Mouse (Mus musculus): Measurements from ENCODE around the gene Ptgir.

The Ptgir gene

DNA sequence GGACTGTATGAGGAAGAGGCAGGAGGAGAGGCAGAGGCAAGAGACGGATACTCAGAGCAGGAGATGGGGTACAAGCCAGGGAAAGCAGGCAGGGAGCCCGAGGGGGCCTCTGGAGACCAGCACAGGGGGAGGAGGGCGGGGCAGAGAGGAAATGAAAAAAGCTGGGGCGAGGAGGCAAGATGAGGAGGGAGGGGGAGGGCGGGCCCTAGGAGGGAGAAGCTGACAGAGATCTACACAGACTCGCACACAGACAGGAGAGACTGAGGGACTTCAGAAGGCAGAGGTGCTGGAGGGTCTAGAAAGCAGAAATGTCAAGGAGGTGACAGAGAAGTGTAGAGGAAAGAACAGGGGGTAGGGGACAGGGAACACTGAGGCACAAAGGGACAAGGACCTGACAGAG lies at the start of gene Ptgir:
TSS of gene Ptgir (plus strand) at position 210 of the 400 bp plus-strand sequence.
- DNase-seq (ENCODE audit: extremely low read depth, low read depth, low spot score), result no peak

DNA sequence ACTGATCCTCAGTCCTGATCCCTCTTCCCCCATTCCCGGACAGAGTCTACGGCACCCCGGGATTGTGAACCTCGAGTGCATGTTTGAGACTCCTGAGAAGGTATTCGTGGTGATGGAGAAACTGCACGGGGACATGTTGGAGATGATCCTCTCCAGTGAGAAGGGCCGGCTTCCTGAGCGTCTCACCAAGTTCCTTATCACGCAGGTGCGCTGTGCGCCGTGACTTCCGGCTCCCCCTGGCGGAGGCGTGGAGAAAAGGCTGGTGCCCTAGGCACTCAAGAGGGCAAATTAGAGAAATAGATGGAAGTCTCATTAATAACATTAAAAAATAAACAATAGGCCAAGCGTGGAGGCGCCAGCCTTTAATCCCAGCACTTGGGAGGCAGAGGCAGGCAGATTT lies 48.0 kb upstream of the Ptgir start:
- DNase-seq (ENCODE audit: extremely low read depth, low read depth, low spot score), result no peak

DNA sequence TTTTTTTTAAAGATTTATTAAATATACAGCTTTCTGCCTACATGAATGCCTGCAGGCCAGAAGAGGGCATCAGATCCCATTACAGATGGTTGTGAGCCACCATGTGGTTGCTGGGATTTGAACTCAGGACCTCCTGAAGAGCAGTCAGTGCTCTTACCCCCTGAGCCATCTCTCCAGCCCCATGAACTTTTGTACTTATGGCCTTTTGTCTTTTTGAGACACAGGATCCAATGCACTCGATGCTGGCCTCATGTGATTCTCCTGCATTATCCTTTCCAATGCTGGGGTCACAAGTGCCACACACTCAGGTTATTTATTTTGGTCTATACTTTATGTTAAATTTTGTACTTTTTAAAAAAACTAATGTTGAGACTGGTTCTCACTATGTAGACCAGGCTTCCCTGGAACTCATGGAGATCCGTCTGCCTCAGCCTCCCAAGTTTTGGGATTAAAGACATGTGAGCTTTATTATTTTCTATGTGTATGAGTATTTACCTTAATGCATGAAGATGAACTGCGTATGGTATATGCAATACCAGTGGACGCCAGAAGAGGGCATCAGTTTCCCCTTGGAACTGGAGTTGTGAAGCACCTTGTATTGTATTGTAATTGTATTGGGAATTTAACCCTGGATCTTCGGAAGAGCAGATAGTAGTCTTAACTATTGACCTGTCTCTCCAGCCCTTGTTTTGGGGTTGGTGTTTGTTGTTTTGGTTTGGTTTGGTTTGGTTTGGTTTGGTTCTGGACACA lies 46.2 kb upstream of the Ptgir start:
- no peak for DNase-seq (ENCODE audit: extremely low read depth, low read depth, low spot score)

DNA sequence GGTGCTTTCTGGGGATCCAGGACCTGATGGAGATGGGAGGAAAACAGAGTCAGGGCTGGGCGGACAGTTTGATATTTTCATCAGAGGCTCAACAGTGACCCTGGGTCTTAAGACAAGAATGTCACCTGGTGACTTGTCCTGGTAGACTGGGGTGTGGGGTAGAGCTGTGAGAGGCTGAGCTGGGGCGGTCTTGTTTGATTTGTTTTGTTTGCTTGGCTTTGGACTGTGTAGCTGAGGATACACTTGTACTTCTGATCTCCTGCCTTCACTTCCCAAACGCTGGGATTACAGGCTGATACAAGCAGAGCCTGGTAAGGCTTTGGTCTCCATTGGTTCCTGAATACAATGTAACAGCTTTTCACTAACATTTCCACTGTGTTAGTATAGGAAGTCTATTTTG lies 38.8 kb upstream of the Ptgir start:
- no peak for DNase-seq (ENCODE audit: extremely low read depth, low read depth, low spot score)

DNA sequence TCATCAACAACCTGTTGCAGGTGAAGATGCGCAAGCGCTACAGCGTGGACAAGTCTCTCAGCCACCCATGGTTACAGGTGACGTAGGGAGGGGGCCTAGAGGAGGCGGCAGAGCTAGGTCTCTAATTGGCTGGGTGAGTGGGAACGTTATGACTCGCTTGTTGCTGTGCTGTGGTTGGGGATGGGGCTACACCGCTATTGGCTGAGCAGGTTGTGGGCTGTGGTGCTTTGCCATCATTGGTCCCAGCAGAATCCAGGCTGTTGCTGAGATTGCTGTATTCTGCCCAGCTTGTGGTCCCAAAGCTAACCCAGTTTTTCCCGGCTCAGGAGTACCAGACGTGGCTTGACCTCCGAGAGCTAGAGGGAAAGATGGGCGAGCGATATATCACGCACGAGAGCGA lies 36.8 kb upstream of the Ptgir start:
- no peak for DNase-seq (ENCODE audit: extremely low read depth, low read depth, low spot score)

DNA sequence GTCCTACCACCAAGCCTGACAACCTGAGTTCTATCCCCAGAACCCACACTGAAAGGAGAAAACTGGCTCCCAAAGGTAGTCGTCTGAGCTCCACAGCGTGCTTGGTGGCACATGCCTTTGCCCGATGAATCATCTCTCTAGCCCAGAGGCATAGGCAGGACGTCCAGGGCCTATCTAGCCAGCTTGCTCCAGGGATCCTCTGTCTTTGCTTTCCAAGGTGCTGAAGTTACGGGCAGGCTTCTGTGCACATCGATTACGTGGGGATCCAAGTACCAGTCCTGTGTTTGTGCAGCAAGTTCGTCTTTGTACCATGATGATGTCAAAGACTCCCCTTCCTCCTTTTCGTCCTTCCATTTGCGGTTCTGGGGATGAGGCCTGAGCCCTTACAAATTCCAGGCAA lies 34.7 kb upstream of the Ptgir start:
- DNase-seq (ENCODE audit: extremely low read depth, low read depth, low spot score), result no peak

DNA sequence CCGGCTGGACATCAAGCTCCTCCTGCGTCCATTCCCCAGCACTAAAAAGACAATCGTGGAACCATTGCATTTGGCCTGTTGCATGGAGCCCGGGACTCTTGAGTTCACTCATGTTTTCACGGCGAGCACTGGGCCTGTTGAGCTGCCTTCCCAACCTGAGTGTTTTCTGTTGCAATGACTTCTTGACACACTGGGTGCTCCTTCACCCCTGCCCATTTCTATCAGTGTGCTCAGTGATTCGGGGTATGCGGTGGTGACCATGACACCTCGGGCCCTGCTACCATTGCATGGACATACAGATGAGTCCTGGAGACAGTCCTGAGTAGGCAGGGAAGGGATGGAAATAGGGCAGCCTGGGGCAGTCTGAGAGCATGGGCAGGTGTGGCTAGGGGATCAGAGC lies 33.8 kb upstream of the Ptgir start:
- no peak for DNase-seq (ENCODE audit: extremely low read depth, low read depth, low spot score)

DNA sequence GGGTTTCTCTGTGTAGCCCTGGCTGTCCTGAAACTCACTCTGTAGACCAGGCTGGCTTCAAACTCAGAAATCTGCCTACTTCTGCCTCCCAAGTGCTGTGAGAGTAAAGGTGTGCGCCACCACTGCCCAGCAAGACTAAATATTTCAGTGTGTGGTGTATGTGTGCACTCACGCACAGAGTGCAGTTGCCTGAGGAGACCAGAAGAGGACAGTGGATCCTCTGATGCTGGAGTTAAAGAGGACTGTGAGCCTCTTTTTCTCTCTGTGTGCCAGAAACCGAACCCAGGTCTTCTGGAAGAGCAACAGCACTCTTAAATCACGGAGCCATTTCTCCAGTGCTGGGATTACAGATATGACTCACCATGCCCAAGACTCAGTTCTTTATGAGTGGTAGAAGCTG lies 32.9 kb upstream of the Ptgir start:
- DNase-seq (ENCODE audit: extremely low read depth, low read depth, low spot score), result no peak

DNA sequence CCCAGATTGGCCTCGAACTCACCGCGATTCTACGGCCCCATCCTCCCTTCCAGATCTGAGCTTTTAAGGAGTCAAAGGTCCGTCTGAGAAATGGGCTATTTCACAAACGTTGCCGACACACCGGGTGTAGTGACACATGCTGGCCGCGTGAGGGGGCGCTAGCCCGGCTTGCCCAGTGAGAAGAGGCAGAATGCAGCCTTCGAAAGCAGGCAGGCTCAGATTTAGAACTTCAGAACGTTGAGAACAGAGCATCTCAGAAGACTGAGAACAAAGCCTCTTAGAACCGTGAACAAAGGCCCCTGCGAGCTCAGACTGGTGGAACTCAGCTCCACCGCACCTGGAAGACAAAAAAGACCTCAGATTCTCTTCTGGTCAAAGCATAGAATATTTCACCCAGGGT lies 32.1 kb upstream of the Ptgir start:
- no peak for DNase-seq (ENCODE audit: extremely low read depth, low read depth, low spot score)

DNA sequence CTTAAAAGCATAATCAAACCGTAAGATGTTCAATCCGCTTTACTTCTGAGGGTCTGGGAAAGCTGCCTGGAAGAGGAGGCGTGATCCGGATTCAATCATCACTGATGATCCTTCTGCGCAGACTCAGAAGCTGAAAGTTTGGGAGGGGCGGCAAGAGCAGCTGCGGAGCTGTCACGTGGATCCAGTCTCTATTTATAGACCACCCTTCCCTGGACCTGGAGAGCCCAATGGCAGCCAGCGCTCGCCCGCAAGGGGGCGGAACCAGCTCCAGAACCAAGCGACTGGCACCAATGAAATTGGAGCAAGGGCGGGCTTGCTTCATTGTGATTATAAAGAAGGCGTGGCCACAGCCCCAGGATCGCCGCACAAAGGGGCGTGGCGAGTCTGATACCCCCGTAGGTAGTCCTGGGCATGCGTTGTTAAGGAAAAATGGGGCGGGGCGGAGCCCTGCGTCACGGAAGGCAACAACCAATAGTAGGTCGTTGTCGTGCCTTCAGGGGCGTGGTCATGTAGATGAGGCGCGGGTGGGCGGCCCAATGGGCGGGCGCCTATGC lies 31.5 kb upstream of the Ptgir start:
- DNase-seq (ENCODE audit: extremely low read depth, low read depth, low spot score), result peak; percentile 87

DNA sequence AGATGAGACGGTGACA lies 31.2 kb upstream of the Ptgir start, which contains the start of gene Dact3:
TSS of gene Dact3 (plus strand) at position 8 of the 16 bp plus-strand sequence.
- DNase-seq (ENCODE audit: extremely low read depth, low read depth, low spot score), result no peak

DNA sequence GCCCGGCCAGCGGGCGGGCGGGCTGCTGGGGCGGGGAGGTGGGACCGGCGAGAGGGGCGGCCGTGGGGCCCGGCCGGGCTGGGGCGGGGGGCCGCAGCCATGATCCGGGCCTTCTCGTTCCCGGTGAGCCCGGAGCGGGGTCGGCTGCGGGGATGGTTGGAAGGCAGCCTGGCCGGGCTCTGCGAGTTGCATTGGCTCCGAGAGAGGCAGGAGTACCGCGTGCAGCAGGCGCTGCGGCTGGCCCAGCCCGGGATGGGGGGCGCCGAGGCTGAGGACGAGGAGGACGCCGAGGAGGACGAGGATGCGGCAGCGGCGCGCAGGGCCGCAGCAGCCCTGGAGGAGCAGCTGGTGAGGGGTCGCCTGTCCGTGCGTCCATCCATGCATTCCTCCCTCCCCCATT lies 31.0 kb upstream of the Ptgir start:
- no peak for DNase-seq (ENCODE audit: extremely low read depth, low read depth, low spot score)

DNA sequence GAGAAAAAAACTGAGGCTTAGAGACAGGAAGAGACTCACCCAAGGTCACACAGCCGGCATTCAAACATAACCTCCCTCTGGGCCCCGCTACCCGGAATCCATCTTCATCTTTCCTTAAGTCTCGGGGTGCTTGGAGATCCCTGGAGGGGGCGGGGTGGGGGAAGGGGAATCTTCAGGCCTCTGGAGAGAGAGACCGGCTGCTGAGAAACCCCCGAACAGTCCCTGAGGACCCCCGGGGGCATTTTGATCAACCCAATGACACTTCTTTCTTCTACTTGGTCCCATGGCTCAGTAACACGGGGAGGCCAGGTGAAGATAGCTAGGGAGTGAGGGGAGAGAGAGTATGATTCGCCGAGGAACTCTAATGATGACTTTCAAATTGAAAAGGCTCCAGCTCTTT lies 30.3 kb upstream of the Ptgir start:
- DNase-seq (ENCODE audit: extremely low read depth, low read depth, low spot score), result no peak

DNA sequence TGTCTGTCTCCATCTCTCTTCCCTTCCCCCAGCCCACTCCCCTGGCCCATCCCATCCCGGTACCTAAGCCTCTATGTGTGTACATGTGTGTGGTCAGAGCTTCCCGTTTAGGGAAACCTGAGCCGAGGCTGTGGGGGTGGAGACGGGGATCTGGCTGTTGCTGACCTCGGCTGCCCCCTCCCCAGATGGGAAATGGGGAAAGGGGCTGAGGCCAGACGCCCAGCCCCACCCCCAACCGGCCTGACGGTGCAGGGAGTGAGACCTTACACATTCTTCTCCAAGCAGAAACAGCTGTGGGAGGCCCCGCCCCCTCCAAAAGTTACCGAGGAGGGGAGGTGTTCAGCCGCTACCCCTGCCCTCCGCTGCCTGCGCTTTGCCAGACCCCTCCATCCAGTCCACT lies 29.7 kb upstream of the Ptgir start:
- no peak for DNase-seq (ENCODE audit: extremely low read depth, low read depth, low spot score)

DNA sequence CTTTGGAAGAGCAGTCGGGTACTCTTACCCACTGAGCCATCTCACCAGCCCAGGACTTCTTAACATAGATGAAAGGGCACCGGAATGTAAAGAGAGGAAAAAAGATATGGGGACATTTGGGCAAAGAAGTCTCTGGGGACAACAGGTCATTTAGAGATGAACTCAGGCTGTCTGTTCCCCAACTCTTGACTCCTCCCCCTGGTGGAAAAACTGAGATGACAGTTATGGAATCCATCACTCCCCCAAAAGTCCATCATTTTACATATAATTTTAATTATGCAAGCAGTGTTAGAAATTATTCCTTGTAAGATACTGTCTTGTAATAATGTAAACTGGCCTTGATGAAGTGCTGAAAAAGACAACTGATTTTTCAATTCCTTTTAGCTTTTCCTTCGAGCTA lies 28.6 kb upstream of the Ptgir start:
- DNase-seq (ENCODE audit: extremely low read depth, low read depth, low spot score), result no peak

DNA sequence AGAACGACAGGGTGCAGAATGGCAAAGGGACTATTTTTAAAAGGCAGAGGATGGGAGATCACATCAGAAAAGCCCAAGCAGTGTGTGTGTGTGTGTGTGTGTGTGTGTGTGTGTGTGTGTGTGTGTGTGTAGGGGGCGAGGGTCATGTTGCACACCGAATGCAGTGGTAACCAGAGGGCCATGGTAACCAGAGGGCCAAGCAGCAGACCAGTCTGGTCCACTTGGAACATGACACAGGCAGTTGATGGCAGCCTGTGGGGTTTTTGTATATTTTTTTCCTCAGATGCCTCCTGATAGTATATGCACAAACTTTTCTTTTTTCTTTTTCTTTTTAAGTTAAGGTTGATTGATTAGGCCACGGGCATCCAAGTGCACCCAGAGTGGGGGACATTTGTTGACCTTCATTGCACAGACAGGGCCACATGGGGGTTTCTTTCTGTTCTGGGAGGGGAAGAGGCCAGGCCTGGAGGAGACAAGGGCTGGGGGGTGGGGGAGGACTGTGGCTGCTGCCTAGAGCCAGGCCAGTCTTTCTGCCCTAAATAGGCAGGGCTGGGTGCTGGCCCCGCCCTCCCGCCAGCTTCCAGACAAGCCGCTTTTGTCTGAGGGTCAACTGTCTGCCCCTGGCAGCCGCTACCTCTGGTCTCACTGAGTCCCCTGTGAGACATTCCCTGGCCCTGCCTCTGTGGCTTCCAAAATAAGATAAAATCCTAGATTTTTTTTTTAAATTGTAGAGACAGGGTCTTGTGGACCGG lies 26.3 kb upstream of the Ptgir start:
- DNase-seq (ENCODE audit: extremely low read depth, low read depth, low spot score), result no peak

DNA sequence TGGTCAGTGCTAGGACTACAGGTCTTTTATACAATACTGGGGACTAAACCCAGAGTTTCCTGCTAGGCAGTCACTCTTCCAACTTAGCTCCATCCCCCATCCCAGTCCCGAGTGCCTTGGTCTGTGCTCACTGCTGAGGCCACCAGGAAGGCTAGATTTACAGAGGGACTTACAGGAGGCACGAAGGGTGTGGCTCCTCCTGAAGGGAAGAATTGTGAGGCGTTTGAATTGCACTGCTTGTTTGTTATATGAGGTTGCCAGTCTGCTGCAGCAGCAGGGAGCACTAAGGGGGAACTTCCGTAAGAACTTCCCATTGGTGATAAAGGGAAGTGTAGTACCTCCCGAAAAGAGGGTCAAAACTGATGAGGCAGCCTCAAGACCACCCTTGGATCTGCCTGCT lies 25.7 kb upstream of the Ptgir start:
- no peak for DNase-seq (ENCODE audit: extremely low read depth, low read depth, low spot score)

DNA sequence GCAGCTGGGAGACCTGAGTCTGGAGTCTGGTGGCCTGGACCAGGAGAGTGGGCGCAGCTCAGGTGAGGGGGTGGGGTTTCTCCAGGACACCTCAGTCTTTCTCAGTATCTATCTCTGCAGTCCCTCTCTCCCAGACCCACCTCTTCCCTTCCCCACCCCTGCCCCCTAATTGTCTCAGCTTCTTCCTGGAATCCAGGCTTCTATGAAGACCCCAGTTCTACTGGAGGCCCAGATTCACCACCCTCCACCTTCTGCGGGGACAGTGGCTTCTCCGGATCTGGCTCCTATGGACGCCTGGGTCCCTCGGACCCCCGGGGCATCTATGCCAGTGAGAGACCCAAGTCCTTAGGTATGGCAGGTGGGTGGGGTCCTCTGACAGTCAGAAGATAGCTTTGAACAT lies 23.1 kb upstream of the Ptgir start:
- DNase-seq (ENCODE audit: extremely low read depth, low read depth, low spot score), result no peak

DNA sequence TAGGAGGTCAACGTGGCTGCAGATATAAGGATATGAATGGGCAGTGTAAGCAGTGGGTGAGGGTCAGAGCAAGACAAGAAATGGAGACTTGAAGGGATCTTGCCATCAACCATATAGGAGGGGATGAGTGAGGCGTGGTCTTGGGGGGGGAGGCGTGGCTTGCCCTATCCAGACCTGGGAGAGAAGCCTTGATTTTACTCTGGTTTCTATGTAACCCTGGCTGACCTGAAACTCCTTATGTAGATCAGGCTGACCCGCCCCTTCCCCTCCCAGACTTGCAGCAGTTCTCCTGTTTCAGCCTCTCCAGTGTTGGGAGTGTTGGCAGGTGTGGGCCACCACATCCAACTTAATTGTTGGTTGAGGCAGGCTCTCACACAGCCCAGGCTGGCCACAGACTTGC lies 22.0 kb upstream of the Ptgir start:
- DNase-seq (ENCODE audit: extremely low read depth, low read depth, low spot score), result no peak

DNA sequence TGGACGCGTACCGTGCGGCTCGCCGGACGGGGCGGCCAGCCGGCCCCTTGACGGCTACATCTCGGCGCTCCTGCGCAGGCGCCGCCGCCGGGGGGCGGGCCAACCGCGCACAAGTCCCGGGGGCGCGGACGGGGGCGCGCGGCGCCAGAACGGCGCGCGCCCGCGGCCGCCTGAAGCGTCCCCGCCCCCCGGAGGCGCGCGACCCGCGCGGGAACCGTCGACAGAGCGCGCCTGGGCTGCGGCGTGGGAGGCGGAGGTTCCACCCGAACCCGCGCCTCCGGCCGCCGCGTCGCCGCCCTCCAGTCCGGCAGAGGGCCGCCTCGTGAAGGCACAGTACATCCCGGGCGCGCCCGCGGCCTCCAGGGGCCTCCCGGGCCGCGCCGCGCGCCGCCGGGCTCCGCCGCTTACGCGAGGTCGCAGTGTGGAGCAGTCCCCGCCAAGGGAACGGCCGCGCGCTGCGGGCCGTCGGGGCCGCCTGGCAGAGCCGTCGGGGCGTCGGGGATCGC lies 21.0 kb upstream of the Ptgir start:
- DNase-seq (ENCODE audit: extremely low read depth, low read depth, low spot score), result no peak

DNA sequence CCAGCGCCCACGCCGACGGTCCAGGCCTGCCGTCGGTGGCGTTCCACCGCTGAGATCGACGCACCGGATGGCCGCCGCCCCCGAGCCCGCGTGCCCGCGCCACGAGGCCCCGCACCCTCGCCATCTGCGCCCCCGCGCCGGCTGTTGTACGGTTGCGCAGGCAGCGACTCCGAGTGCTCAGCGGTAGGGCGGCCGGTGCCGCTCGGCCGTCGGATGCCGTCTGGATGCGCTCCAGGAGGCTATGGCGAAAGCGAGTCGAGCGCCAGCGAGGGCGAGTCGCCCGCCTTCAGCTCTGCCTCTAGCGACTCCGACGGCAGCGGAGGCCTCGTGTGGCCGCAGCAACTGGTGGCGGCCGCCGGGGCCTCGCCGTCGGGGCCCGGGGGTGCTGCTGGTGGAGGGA lies 20.4 kb upstream of the Ptgir start:
- no peak for DNase-seq (ENCODE audit: extremely low read depth, low read depth, low spot score)

DNA sequence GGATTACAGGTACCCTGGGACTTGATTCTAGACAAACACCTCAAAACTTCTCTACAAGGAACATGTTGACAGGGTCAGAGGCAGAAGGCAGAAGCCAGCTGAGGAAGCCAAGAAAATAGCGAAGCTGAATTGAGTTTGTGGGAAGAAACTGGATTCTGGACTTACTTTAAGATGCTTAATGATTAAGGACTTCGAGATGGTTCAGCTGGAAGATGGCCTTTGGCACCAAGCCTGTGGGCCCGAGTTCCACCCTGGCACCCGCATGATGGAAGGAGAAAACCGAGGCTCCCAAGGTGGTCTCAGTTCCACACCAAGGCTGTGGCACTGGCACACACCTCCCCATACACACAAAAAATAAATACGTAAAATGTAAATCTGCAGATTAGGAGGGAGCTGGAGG lies 15.8 kb upstream of the Ptgir start:
- DNase-seq (ENCODE audit: extremely low read depth, low read depth, low spot score), result no peak

DNA sequence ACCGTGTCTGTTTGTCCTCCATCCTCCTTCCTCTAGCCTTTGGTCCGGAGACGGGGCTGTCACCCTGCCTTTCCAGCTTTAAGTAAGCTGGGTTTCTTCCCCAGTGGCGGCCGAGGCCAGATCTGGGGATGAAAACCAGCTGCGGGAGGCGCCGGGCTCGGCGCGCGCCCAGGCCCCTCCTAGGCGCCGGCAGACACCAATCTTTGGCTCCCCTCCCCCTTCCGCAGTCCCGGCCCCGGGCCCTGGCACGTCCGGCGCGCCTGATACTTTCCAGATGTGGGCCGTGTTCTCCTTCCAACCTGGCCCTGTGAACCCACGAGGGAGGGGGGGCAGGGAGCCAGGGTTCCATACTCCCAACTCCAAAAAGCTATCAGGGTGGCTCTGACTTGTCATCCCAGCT lies 15.3 kb upstream of the Ptgir start:
- DNase-seq (ENCODE audit: extremely low read depth, low read depth, low spot score), result no peak
